Mouse (Mus musculus): ENCODE data around the gene Svop. TPM values are rescaled to one million over a fixed set of nuclear protein-coding genes. Genes with fewer than 3 reads are reported as not detected.

Svop gene
- total and polyA plus RNA-seq, 3 experiments, result 0.05 TPM; not detected in 2

DNA sequence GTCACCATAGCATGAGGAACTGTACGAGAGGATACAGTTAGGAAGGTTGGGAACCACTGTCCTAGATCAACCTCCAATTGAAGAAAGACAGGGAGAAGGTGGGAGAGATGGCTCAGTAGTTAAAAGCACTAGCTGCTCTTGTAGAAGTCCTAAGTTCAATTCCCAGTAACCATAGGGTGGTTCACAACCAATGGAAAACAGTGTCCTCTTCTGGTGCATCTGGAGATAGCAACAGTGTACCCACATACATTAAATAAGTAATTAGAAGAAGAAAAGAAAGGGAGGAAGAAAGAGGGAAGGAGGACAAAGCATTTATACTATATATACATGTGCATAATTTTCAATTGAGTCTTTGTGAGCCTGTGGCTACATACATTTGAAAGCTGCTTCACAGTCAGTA is 46.2 kb downstream of the Svop start:
- H3K27me3 ChIP-seq (ENCODE audit: insufficient read depth, low read length), result peaks cover 7% of the 10 kb centered on the region
- 0 out of 2 replicates have a peak, but pooled peaks have one; percentile 15 for TF ChIP-seq CTCF (IDR thresholded peaks at IDR 0.05; ENCODE audit: low read depth, low read length)
- TF ChIP-seq GATA2 (IDR thresholded peaks at IDR 0.05; ENCODE audit: borderline replicate concordance, low read depth, low read length), result no peak
- H3K9me3 ChIP-seq (replicated peaks), result no peaks in the 10 kb centered on the region; the same call in 1 of the 2 replicates
- H3K4me3 ChIP-seq (ENCODE audit: low read depth, low read length), result no peak overlapping the region
- ATAC-seq (ENCODE audit: extremely low read depth, insufficient number of reproducible peaks, low FRiP score, poor library complexity, severe bottlenecking), result no peak
- H3K4me1 ChIP-seq (ENCODE audit: insufficient read depth, low read depth, low read length), result peaks cover 11% of the 10 kb centered on the region
- no peak for DNase-seq (ENCODE audit: low spot score)
- H3K36me3 ChIP-seq (replicated peaks), result no peaks in the 10 kb centered on the region

- no peak for ATAC-seq (ENCODE audit: extremely low read depth, insufficient number of reproducible peaks, low FRiP score, poor library complexity, severe bottlenecking)
- peaks cover 7% of the 10 kb centered on the region for H3K27me3 ChIP-seq (ENCODE audit: insufficient read depth, low read length)
- TF ChIP-seq TAL1 (conservative IDR thresholded peaks at IDR 0.05; ENCODE audit: low read depth, low read length), result no peak
- no peak for TF ChIP-seq POLR2AphosphoS5 (IDR thresholded peaks at IDR 0.05; ENCODE audit: insufficient replicate concordance, low read depth, low read length)
- no peak for TF ChIP-seq CTCF (IDR thresholded peaks at IDR 0.05; ENCODE audit: low read depth, low read length)
- TF ChIP-seq GATA1 (IDR thresholded peaks at IDR 0.05; ENCODE audit: borderline replicate concordance, low read length), result no peak
- no peak for TF ChIP-seq GATA2 (IDR thresholded peaks at IDR 0.05; ENCODE audit: borderline replicate concordance, low read depth, low read length)
These were observed 47.6 kb downstream of the Svop start for GRCm38 (mm10) chr5:114043800-114044199.

GRCm38 (mm10) chr5:114041327-114041930 is 49.9 kb downstream of the Svop start:
- no peak for DNase-seq (ENCODE audit: low spot score)
- peaks cover 10% of the 10 kb centered on the region for H3K27me3 ChIP-seq (ENCODE audit: insufficient read depth, low read length)

More at GRCm38 (mm10) chr5:114043800-114044199, 47.6 kb downstream of the Svop start:
- Histone ChIP-seq H3K4me1 (ENCODE audit: insufficient read depth, low read depth, low read length) (peaks cover 11% of the 10 kb centered on the region), H3K9me3 (replicated peaks) (no peaks in the 10 kb centered on the region; the same call in 1 of the 2 replicates), H3K4me3 (ENCODE audit: low read depth, low read length) (no peak overlapping the region), H3K36me3 (replicated peaks) (no peaks in the 10 kb centered on the region)
- DNase-seq (ENCODE audit: low spot score), result no peak

DNA sequence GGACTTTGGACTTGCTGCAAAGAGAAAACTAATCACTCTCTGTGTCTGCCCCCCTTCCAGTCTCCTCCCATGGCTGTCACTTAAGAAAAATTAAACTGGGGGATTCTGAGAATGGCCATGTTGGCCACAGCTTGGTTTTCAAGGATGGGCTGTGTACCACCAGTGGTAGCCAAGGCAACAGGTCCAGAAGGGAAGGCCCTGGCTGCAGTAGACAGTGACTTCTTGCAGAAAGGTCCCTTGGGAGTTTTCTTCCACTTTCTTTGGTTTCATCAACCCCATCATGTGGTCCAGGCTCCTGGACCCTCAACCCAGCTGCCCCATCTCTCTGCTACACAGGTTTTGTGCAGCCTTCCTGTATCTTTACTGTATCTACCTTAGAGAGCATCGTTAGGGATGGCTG is 50.5 kb downstream of the Svop start:
- no peaks in the 10 kb centered on the region for H3K9me3 ChIP-seq (replicated peaks)
- H3K36me3 ChIP-seq (replicated peaks), result no peaks in the 10 kb centered on the region
- peaks cover 10% of the 10 kb centered on the region for H3K27me3 ChIP-seq (ENCODE audit: insufficient read depth, low read length)
- peaks cover 8% of the 10 kb centered on the region for H3K4me1 ChIP-seq (ENCODE audit: insufficient read depth, low read depth, low read length)
- ATAC-seq (ENCODE audit: extremely low read depth, insufficient number of reproducible peaks, low FRiP score, poor library complexity, severe bottlenecking), result no peak
- no peak overlapping the region for H3K4me3 ChIP-seq (ENCODE audit: low read depth, low read length)
- TF ChIP-seq GATA1 (IDR thresholded peaks at IDR 0.05; ENCODE audit: borderline replicate concordance, low read length) (no peak), POLR2AphosphoS5 (IDR thresholded peaks at IDR 0.05; ENCODE audit: insufficient replicate concordance, low read depth, low read length) (no peak), GATA2 (IDR thresholded peaks at IDR 0.05; ENCODE audit: borderline replicate concordance, low read depth, low read length) (no peak), TAL1 (conservative IDR thresholded peaks at IDR 0.05; ENCODE audit: low read depth, low read length) (no peak), CTCF (IDR thresholded peaks at IDR 0.05; ENCODE audit: low read depth, low read length) (no peak)
- no peak for DNase-seq (ENCODE audit: low spot score)

More at GRCm38 (mm10) chr5:114041327-114041930, 49.9 kb downstream of the Svop start:
- no peaks in the 10 kb centered on the region for H3K9me3 ChIP-seq (replicated peaks)
- no peak for ATAC-seq (ENCODE audit: extremely low read depth, insufficient number of reproducible peaks, low FRiP score, poor library complexity, severe bottlenecking)
- H3K4me3 ChIP-seq (ENCODE audit: low read depth, low read length), result no peak overlapping the region
- H3K4me1 ChIP-seq (ENCODE audit: insufficient read depth, low read depth, low read length), result peaks cover 11% of the 10 kb centered on the region
- TF ChIP-seq GATA1 (IDR thresholded peaks at IDR 0.05; ENCODE audit: borderline replicate concordance, low read length), result no peak
- H3K36me3 ChIP-seq (replicated peaks), result no peaks in the 10 kb centered on the region

GRCm38 (mm10) chr5:114040508-114040907 is 50.9 kb downstream of the Svop start:
- Histone ChIP-seq H3K27me3 (ENCODE audit: insufficient read depth, low read length) (peaks cover 10% of the 10 kb centered on the region), H3K4me1 (ENCODE audit: insufficient read depth, low read depth, low read length) (peaks cover 8% of the 10 kb centered on the region), H3K9me3 (replicated peaks) (no peaks in the 10 kb centered on the region), H3K36me3 (replicated peaks) (no peaks in the 10 kb centered on the region), H3K4me3 (ENCODE audit: low read depth, low read length) (no peak overlapping the region)
- no peak for DNase-seq (ENCODE audit: low spot score)
- no peak for TF ChIP-seq POLR2AphosphoS5 (IDR thresholded peaks at IDR 0.05; ENCODE audit: insufficient replicate concordance, low read depth, low read length)
- TF ChIP-seq GATA1 (IDR thresholded peaks at IDR 0.05; ENCODE audit: borderline replicate concordance, low read length), result no peak
- no peak for TF ChIP-seq GATA2 (IDR thresholded peaks at IDR 0.05; ENCODE audit: borderline replicate concordance, low read depth, low read length)
- TF ChIP-seq TAL1 (conservative IDR thresholded peaks at IDR 0.05; ENCODE audit: low read depth, low read length), result no peak
- TF ChIP-seq CTCF (IDR thresholded peaks at IDR 0.05; ENCODE audit: low read depth, low read length), result no peak
- ATAC-seq (ENCODE audit: extremely low read depth, insufficient number of reproducible peaks, low FRiP score, poor library complexity, severe bottlenecking), result no peak

- peaks cover 5% of the 10 kb centered on the region; the same call in 1 of the 2 replicates for H3K9me3 ChIP-seq (replicated peaks)
- H3K4me1 ChIP-seq (ENCODE audit: insufficient read depth, low read depth, low read length), result no peaks in the 10 kb centered on the region
- H3K36me3 ChIP-seq (replicated peaks), result no peaks in the 10 kb centered on the region
- H3K4me3 ChIP-seq (ENCODE audit: low read depth, low read length), result no peak overlapping the region
- TF ChIP-seq POLR2AphosphoS5 (IDR thresholded peaks at IDR 0.05; ENCODE audit: insufficient replicate concordance, low read depth, low read length) (no peak), GATA2 (IDR thresholded peaks at IDR 0.05; ENCODE audit: borderline replicate concordance, low read depth, low read length) (no peak), TAL1 (conservative IDR thresholded peaks at IDR 0.05; ENCODE audit: low read depth, low read length) (no peak), CTCF (IDR thresholded peaks at IDR 0.05; ENCODE audit: low read depth, low read length) (no peak), GATA1 (IDR thresholded peaks at IDR 0.05; ENCODE audit: borderline replicate concordance, low read length) (no peak)
- DNase-seq (ENCODE audit: low spot score) (no peak), ATAC-seq (ENCODE audit: extremely low read depth, insufficient number of reproducible peaks, low FRiP score, poor library complexity, severe bottlenecking) (no peak)
- peaks cover 13% of the 10 kb centered on the region for H3K27me3 ChIP-seq (ENCODE audit: insufficient read depth, low read length)
These were observed 56.3 kb downstream of the Svop start for GRCm38 (mm10) chr5:114035111-114035510.
